Mouse (Mus musculus) kidney, postnatal 0 days (tissue): ENCODE results near the gene Pusl1. TPM values are rescaled to one million over a fixed set of nuclear protein-coding genes. Genes with fewer than 3 reads are reported as not detected.

Source experiments
- ATAC-seq: fragments of 200-750 bp; cut with Nextera tagmentation; replicated peaks from 2 replicates; pipeline ENCODE4 v1.8.0; 2017; ENCODE audit warnings: low read depth, moderate number of reproducible peaks, moderate TSS enrichment, moderate library complexity; ENCODE audit not compliant: low FRiP score
- DNase-seq: peaks from one replicate; pipeline ENCODE4 v3.0.0-alpha.2; 2016; ENCODE audit warnings: low spot score
- H3K27ac ChIP-seq: fragments of 300-500 bp; sonication (generic); 2 replicates; pipeline ENCODE4 v1.5.1; 2014; ENCODE audit warnings: mild to moderate bottlenecking
- H3K27me3 ChIP-seq: fragments of 300-500 bp; sonication (generic); 2 replicates; pipeline ENCODE4 v1.6.1; 2014; ENCODE audit warnings: low read length, mixed read lengths; ENCODE audit not compliant: insufficient read depth
- H3K36me3 ChIP-seq: fragments of 300-500 bp; sonication (generic); 2 replicates; pipeline ENCODE4 v1.6.1; 2014; ENCODE audit warnings: low read length, mixed read lengths; ENCODE audit not compliant: insufficient read depth
- H3K4me1 ChIP-seq: fragments of 300-500 bp; sonication (generic); replicated peaks from 2 replicates; pipeline ENCODE4 v1.6.1; 2014; ENCODE audit warnings: antibody characterized with exemption, low read length, mixed read lengths; ENCODE audit not compliant: insufficient read depth
- H3K4me2 ChIP-seq: fragments of 300-500 bp; sonication (generic); 2 replicates; pipeline ENCODE4 v1.6.1; 2014; ENCODE audit warnings: mild to moderate bottlenecking, low read length, moderate library complexity, mixed read lengths
- H3K4me3 ChIP-seq: fragments of 300-500 bp; sonication (generic); replicated peaks from 2 replicates; pipeline ENCODE4 v1.5.1; 2014; ENCODE audit warnings: low read depth, low read length
- H3K9ac ChIP-seq: fragments of 300-500 bp; sonication (generic); 2 replicates; pipeline ENCODE4 v1.6.1; 2014; ENCODE audit warnings: low read depth, low read length
- H3K9me3 ChIP-seq: fragments of 300-500 bp; sonication (generic); replicated peaks from 2 replicates; pipeline ENCODE4 v1.6.1; 2016; ENCODE audit warnings: low read length, inconsistent platforms, mixed read lengths
- CTCF ChIP-seq: IDR thresholded peaks from 2 replicates; pipeline ENCODE4 v1.5.1; 2016; ENCODE audit warnings: antibody characterized with exemption, low read depth, mild to moderate bottlenecking, moderate library complexity
- WGBS: fragments of 180-500 bp; shearing (Covaris S2); extraction: QIAGEN DNeasy Blood & Tissue Kit; methylation state at CpG from one replicate; pipeline ENCODE4 v1.1.7; 2014; 5-methylcytosine and 5-hydroxymethylcytosine counted together
- polyA plus RNA-seq: library from polyadenylated mRNA; unstranded; fragments of >200 nt; fragmentation: Nextera tagmentation; extraction: Ambion mirVana; gene quantifications from 2 replicates; pipeline ENCODE4 v1.2.1, GENCODE M21; 2015

Gene Pusl1
- polyA plus RNA-seq, 1 experiment from 2014 or later: 33.8 TPM

- Histone ChIP-seq H3K36me3 (peaks cover 51% of the 10 kb centered on the region), H3K9ac (no peak overlapping the region), H3K4me1 (no peaks in the 10 kb centered on the region), H3K27me3 (no peaks in the 10 kb centered on the region), H3K4me2 (no peak overlapping the region), H3K27ac (no peak overlapping the region), H3K4me3 (no peak overlapping the region), H3K9me3 (no peaks in the 10 kb centered on the region)
- ATAC-seq (no peak), DNase-seq (no peak)
- peak; percentile 35; the same call in 1 of the 2 replicates for TF ChIP-seq CTCF
- 89% methylated on average over 13 of the region's 13 CpGs for WGBS
Measured at GRCm38 (mm10) chr4:155904318-155905102, 12.9 kb upstream of the Pusl1 start.

- 96% methylated on average over 13 of the region's 13 CpGs for WGBS
- Histone ChIP-seq H3K4me3 (no peak overlapping the region), H3K4me1 (no peaks in the 10 kb centered on the region), H3K9me3 (no peaks in the 10 kb centered on the region), H3K9ac (no peak overlapping the region), H3K27ac (no peak overlapping the region), H3K36me3 (peaks cover 51% of the 10 kb centered on the region), H3K27me3 (no peaks in the 10 kb centered on the region), H3K4me2 (no peak overlapping the region)
- DNase-seq: no peak
- no peak for TF ChIP-seq CTCF
- no peak for ATAC-seq
Measured at GRCm38 (mm10) chr4:155903246-155903645, 11.7 kb upstream of the Pusl1 start.

GRCm38 (mm10) chr4:155901205-155901604 lies 9.6 kb upstream of the Pusl1 start:
- 63% methylated on average over 3 of the region's 3 CpGs for WGBS
- no peak overlapping the region for H3K4me3 ChIP-seq
- no peak overlapping the region for H3K4me2 ChIP-seq
- no peak for TF ChIP-seq CTCF
- no peaks in the 10 kb centered on the region for H3K4me1 ChIP-seq
- DNase-seq (peak; percentile 25), ATAC-seq (no peak)
- H3K9me3 ChIP-seq: no peaks in the 10 kb centered on the region
- H3K27me3 ChIP-seq: no peaks in the 10 kb centered on the region
- H3K27ac ChIP-seq: no peak overlapping the region
- H3K9ac ChIP-seq: no peak overlapping the region
- peaks cover 50% of the 10 kb centered on the region for H3K36me3 ChIP-seq

- no peak for TF ChIP-seq CTCF
- Histone ChIP-seq H3K9ac (no peak overlapping the region), H3K4me2 (no peak overlapping the region), H3K27me3 (no peaks in the 10 kb centered on the region), H3K4me3 (no peak overlapping the region), H3K36me3 (peaks cover 39% of the 10 kb centered on the region), H3K27ac (no peak overlapping the region), H3K9me3 (no peaks in the 10 kb centered on the region), H3K4me1 (peaks cover under 1% of the 10 kb centered on the region; the same call in 1 of the 2 replicates)
- 93% methylated on average over 7 of the region's 7 CpGs for WGBS
- no peak for DNase-seq
- no peak for ATAC-seq
Measured at GRCm38 (mm10) chr4:155899355-155899754, 7.8 kb upstream of the Pusl1 start.

- no peaks in the 10 kb centered on the region for H3K27me3 ChIP-seq
- 97% methylated on average over 2 of the region's 2 CpGs for WGBS
- H3K4me3 ChIP-seq: no peak overlapping the region
- no peak overlapping the region for H3K9ac ChIP-seq
- peaks cover 5% of the 10 kb centered on the region; the same call in 1 of the 2 replicates for H3K4me1 ChIP-seq
- no peak for DNase-seq
- no peaks in the 10 kb centered on the region for H3K9me3 ChIP-seq
- peaks cover 33% of the 10 kb centered on the region for H3K36me3 ChIP-seq
- no peak for TF ChIP-seq CTCF
- H3K4me2 ChIP-seq: no peak overlapping the region
- ATAC-seq: no peak
- H3K27ac ChIP-seq: no peak overlapping the region
Measured at GRCm38 (mm10) chr4:155898318-155898717, 6.7 kb upstream of the Pusl1 start.

GRCm38 (mm10) chr4:155896461-155896860 lies 4.9 kb upstream of the Pusl1 start:
- Histone ChIP-seq H3K27ac (no peak overlapping the region), H3K9me3 (no peaks in the 10 kb centered on the region), H3K4me3 (no peak overlapping the region), H3K9ac (no peak overlapping the region), H3K4me2 (no peak overlapping the region), H3K36me3 (peaks cover 17% of the 10 kb centered on the region), H3K27me3 (no peaks in the 10 kb centered on the region), H3K4me1 (peaks cover 5% of the 10 kb centered on the region; the same call in 1 of the 2 replicates)
- WGBS: 93% methylated on average over 12 of the region's 12 CpGs
- no peak for DNase-seq
- ATAC-seq: no peak
- TF ChIP-seq CTCF: no peak
